Mouse (Mus musculus) thymus, adult 2 months (tissue): ENCODE measurements around the gene Zzef1.

Experiments
- CTCF ChIP-seq: fragments of 200-500 bp; IDR thresholded peaks from 2 replicates; pipeline ENCODE4 v1.5.1; 2012; ENCODE audit warnings: mild to moderate bottlenecking, control low read depth, low read length, moderate library complexity, borderline replicate concordance; ENCODE audit not compliant: control insufficient read depth, poor library complexity, insufficient read depth; ENCODE audit errors: extremely low read depth
- POLR2A ChIP-seq: fragments of 200-500 bp; IDR thresholded peaks from 2 replicates; pipeline ENCODE4 v1.6.1; 2012; ENCODE audit warnings: mild to moderate bottlenecking, low read length, control low read depth, moderate library complexity; ENCODE audit not compliant: control insufficient read depth, poor library complexity, insufficient read depth; ENCODE audit errors: extremely low read depth

- no peak for TF ChIP-seq POLR2A
- no peak for TF ChIP-seq CTCF
These were observed 76.0 kb downstream of the Zzef1 start for GRCm38 (mm10) chr11:72872061-72872460.
